ENCODE assay signal across 9 mouse cellular contexts in genomic region chr16:22545016-22545561, GRCm38 (mm10).
A peak's percentile ranks its signal among the peaks of the same experiment; 100 is the strongest.
DNase-seq lines count a peak whose midpoint lies in the region; ATAC-seq and TF ChIP-seq lines count a peak whose summit lies in the region.
"Had no signal": no experiment of that assay in that cellular context is flagged by ENCODE, and none has a peak within 500 bp of the region (broad histone marks: within the 10 kb centered on the region; RNA-seq: fewer than 3 reads in every experiment).

No protein-coding gene starts in this region.

- no peak for TF ChIP-seq POLR2A in cortical plate, adult 2 months (IDR thresholded peaks at IDR 0.05; ENCODE audit: extremely low read depth, insufficient read depth, low read length)
- TF ChIP-seq POLR2A in limb, embryonic 14.5 days (IDR thresholded peaks at IDR 0.05; ENCODE audit: borderline replicate concordance, extremely low read depth, insufficient read depth, insufficient read length), result no peak

- H3K9ac ChIP-seq in forebrain, embryonic 13.5 days, result no peak overlapping the region
- H3K9ac ChIP-seq in forebrain, embryonic 12.5 days, result no peak overlapping the region
- H3K9ac ChIP-seq in heart, embryonic 16.5 days (ENCODE audit: low read length), result peak overlapping the region; percentile 56; the same call in 1 of the 2 replicates
- H3K9ac ChIP-seq in limb, embryonic 14.5 days (ENCODE audit: low read depth, low read length, severe bottlenecking), result no peak overlapping the region
- H3K9ac ChIP-seq: liver, embryonic 15.5 days had no signal

- H3K4me2 ChIP-seq in forebrain, embryonic 13.5 days, result no peak overlapping the region
- H3K4me2 ChIP-seq in forebrain, embryonic 12.5 days, result no peak overlapping the region
- H3K4me2 ChIP-seq in heart, embryonic 16.5 days (ENCODE audit: low read depth, low read length), result peak overlapping the region; percentile 33
- H3K4me2 ChIP-seq in limb, embryonic 14.5 days (replicated peaks; ENCODE audit: low read depth, low read length, severe bottlenecking), result no peak overlapping the region
- H3K4me2 ChIP-seq: liver, embryonic 15.5 days had no signal

- H3K9me3 ChIP-seq in forebrain, embryonic 13.5 days (replicated peaks), result no peaks in the 10 kb centered on the region
- no peaks in the 10 kb centered on the region for H3K9me3 ChIP-seq in forebrain, embryonic 12.5 days
- H3K9me3 ChIP-seq in heart, embryonic 16.5 days (replicated peaks; ENCODE audit: control insufficient read depth, low read length), result no peaks in the 10 kb centered on the region
- H3K9me3 ChIP-seq in limb, embryonic 14.5 days (ENCODE audit: control insufficient read depth, low read length), result no peaks in the 10 kb centered on the region
- H3K9me3 ChIP-seq: liver, embryonic 15.5 days had no signal

- no peak overlapping the region for H3K4me3 ChIP-seq in forebrain, embryonic 13.5 days
- no peak overlapping the region for H3K4me3 ChIP-seq in forebrain, embryonic 12.5 days (replicated peaks)
- no peak overlapping the region for H3K4me3 ChIP-seq in cortical plate, adult 2 months (ENCODE audit: insufficient read depth, low read length)
- no peak overlapping the region for H3K4me3 ChIP-seq in heart, embryonic 16.5 days (ENCODE audit: low read length)
- H3K4me3 ChIP-seq in limb, embryonic 14.5 days (replicated peaks; ENCODE audit: low read length), result no peak overlapping the region
- H3K4me3 ChIP-seq: liver, embryonic 15.5 days had no signal

- no peak overlapping the region for H3K27ac ChIP-seq in forebrain, embryonic 13.5 days
- no peak overlapping the region for H3K27ac ChIP-seq in forebrain, embryonic 12.5 days
- peak overlapping the region; percentile 97 for H3K27ac ChIP-seq in cortical plate, adult 2 months (ENCODE audit: insufficient read depth, low read length)
- peak overlapping the region; percentile 83 for H3K27ac ChIP-seq in heart, embryonic 16.5 days (ENCODE audit: low read length)
- no peak overlapping the region for H3K27ac ChIP-seq in limb, embryonic 14.5 days (replicated peaks; ENCODE audit: low read depth, low read length)
- H3K27ac ChIP-seq: liver, embryonic 15.5 days had no signal

- H3K4me1 ChIP-seq in forebrain, embryonic 13.5 days, result peaks cover 21% of the 10 kb centered on the region
- peaks cover 11% of the 10 kb centered on the region for H3K4me1 ChIP-seq in forebrain, embryonic 12.5 days
- peaks cover 7% of the 10 kb centered on the region for H3K4me1 ChIP-seq in cortical plate, adult 2 months (ENCODE audit: control insufficient read depth, insufficient read depth, low read length)
- peaks cover 59% of the 10 kb centered on the region for H3K4me1 ChIP-seq in heart, embryonic 16.5 days (ENCODE audit: control insufficient read depth, insufficient read depth, low read length)
- H3K4me1 ChIP-seq in limb, embryonic 14.5 days (ENCODE audit: control insufficient read depth, insufficient read depth, low read length), result peaks cover 9% of the 10 kb centered on the region; the same call in 1 of the 2 replicates

- 33% methylated on average over 3 of the region's 3 CpGs for WGBS in forebrain, embryonic 13.5 days
- WGBS in forebrain, embryonic 12.5 days, result 31% methylated on average over 3 of the region's 3 CpGs
- 5% methylated on average over 3 of the region's 3 CpGs for WGBS in heart, embryonic 16.5 days
- 31% methylated on average over 3 of the region's 3 CpGs for WGBS in limb, embryonic 14.5 days

- H3K27me3 ChIP-seq in forebrain, embryonic 13.5 days, result peaks cover 6% of the 10 kb centered on the region; the same call in 1 of the 2 replicates
- H3K27me3 ChIP-seq in forebrain, embryonic 12.5 days, result peaks cover 19% of the 10 kb centered on the region; the same call in 1 of the 2 replicates
- H3K27me3 ChIP-seq in heart, embryonic 16.5 days (ENCODE audit: control insufficient read depth, insufficient read depth, low read length), result no peaks in the 10 kb centered on the region
- no peaks in the 10 kb centered on the region for H3K27me3 ChIP-seq in limb, embryonic 14.5 days (ENCODE audit: control insufficient read depth, insufficient read depth, low read length)
- H3K27me3 ChIP-seq: liver, embryonic 15.5 days had no signal

- peak; percentile 65 for ATAC-seq in forebrain, embryonic 13.5 days
- no peak for ATAC-seq in forebrain, embryonic 12.5 days (ENCODE audit: low FRiP score)
- no peak for ATAC-seq in heart, embryonic 16.5 days (replicated peaks; ENCODE audit: extremely low read depth, insufficient read depth, low FRiP score)
- ATAC-seq in limb, embryonic 14.5 days (ENCODE audit: low FRiP score, low read depth), result peak; percentile 63; the same call in 1 of the 2 replicates

- no peak for TF ChIP-seq CTCF in cortical plate, adult 2 months (IDR thresholded peaks at IDR 0.05; ENCODE audit: extremely low read depth, insufficient read depth, low read length)

- DNase-seq in B cell, adult 2 months, result peak; percentile 46 to 50
- DNase-seq in limb, embryonic 14.5 days (ENCODE audit: low spot score), result peak; percentile 74
- DNase-seq in right cerebral cortex, postnatal 4 days, result peak; percentile 30
- DNase-seq in ovary, postnatal 14 days (ENCODE audit: low spot score), result no peak

- no peaks in the 10 kb centered on the region for H3K36me3 ChIP-seq in forebrain, embryonic 13.5 days (ENCODE audit: poor library complexity, severe bottlenecking)
- H3K36me3 ChIP-seq in forebrain, embryonic 12.5 days (replicated peaks), result no peaks in the 10 kb centered on the region
- H3K36me3 ChIP-seq in heart, embryonic 16.5 days (ENCODE audit: control insufficient read depth, insufficient read depth), result no peaks in the 10 kb centered on the region
- no peaks in the 10 kb centered on the region for H3K36me3 ChIP-seq in limb, embryonic 14.5 days (ENCODE audit: control insufficient read depth, insufficient read depth, low read length)
- H3K36me3 ChIP-seq: liver, embryonic 15.5 days had no signal

Comparison
In these comparisons a context has a peak if more than half of its experiments do, and no peak if none do; other contexts are left out.
1. ATAC-seq: peak in forebrain, embryonic 13.5 days (single experiment) and limb, embryonic 14.5 days (single experiment); none in forebrain, embryonic 12.5 days (single experiment) and heart, embryonic 16.5 days (single experiment).
2. H3K27ac ChIP-seq: peak in cortical plate, adult 2 months (single experiment) and heart, embryonic 16.5 days (single experiment); none in forebrain, embryonic 13.5 days (single experiment), forebrain, embryonic 12.5 days (single experiment) and limb, embryonic 14.5 days (single experiment).